Mouse (Mus musculus): ENCODE measurements around the gene Glce. TPM values are rescaled to one million over a fixed set of nuclear protein-coding genes. Genes with fewer than 3 reads are reported as not detected.

Gene Glce
- polyA plus RNA-seq (2015; fragmentation: Nextera tagmentation; extraction: Ambion mirVana): 26.4 and 27.2 TPM in 2 replicates

DNA sequence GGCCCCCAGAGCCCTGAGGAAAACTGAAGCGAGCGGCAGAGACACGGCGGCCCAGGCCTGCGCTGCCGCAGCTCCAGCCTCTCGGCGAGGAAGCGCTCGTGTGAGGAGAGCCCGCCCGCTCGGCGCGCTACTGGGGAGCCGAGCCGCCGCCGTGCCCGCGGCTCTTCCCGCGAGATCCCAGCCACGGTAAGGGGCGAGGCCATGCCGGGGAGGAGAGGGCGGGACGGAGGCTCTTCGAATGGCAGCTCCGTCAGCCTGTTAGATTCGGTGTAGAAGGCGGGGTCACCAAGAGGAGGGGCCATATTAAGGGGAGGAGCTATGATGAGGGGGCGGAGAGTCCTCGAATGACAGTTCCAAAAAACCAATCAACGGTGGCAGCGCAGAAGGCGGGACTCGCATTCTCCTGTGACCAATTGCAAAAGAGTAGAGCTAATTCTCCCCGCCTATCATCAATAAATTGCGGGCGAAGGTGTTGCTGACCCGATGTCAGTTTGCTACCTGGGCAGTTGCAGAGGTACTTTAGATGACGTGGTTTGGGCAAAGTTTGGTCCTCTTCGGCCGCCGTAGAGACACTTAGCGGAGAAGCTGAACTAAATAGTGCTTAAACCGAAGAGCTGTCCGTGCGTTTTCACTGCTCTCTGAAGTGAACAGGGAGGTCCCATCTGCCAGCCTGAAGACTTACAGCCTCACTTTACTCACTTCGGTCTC, at the start of gene Glce:
TSS of gene Glce (minus strand) at position 148 of the 708 bp plus-strand sequence.
- H3K9me3 ChIP-seq (ENCODE audit: control insufficient read depth, low read length): no peaks in the 10 kb centered on the region
- under 1% methylated on average over 47 of the region's 51 CpGs for WGBS
- no peaks in the 10 kb centered on the region for H3K27me3 ChIP-seq (replicated peaks; ENCODE audit: control insufficient read depth, insufficient read depth, low read length)
- H3K4me3 ChIP-seq (ENCODE audit: low read length): peak within 1 kb of the TSS; percentile 87
- peak within 1 kb of the TSS; percentile 95 for H3K9ac ChIP-seq (ENCODE audit: low read depth, low read length)
- H3K36me3 ChIP-seq (ENCODE audit: control insufficient read depth, insufficient read depth, low read length): no peaks in the 10 kb centered on the region
- H3K4me1 ChIP-seq (ENCODE audit: control insufficient read depth, insufficient read depth, low read depth, low read length): peaks cover 7% of the 10 kb centered on the region
- H3K4me2 ChIP-seq (ENCODE audit: low read length): peak within 1 kb of the TSS; percentile 77
- peak within 1 kb of the TSS; percentile 97 for H3K27ac ChIP-seq (ENCODE audit: low read depth, low read length)
- peak; percentile 98 for ATAC-seq

GRCm38 (mm10) chr9:62172239-62172638, 49.8 kb upstream of the Glce start:
- no peak for ATAC-seq
- WGBS: 94% methylated on average over 3 of the region's 3 CpGs

GRCm38 (mm10) chr9:62170921-62171320, 48.5 kb upstream of the Glce start:
- Histone ChIP-seq H3K4me1 (ENCODE audit: control insufficient read depth, insufficient read depth, low read depth, low read length) (peaks cover 3% of the 10 kb centered on the region; the same call in 1 of the 2 replicates), H3K27ac (ENCODE audit: low read depth, low read length) (no peak overlapping the region), H3K27me3 (replicated peaks; ENCODE audit: control insufficient read depth, insufficient read depth, low read length) (no peaks in the 10 kb centered on the region), H3K4me2 (ENCODE audit: low read length) (no peak overlapping the region), H3K4me3 (ENCODE audit: low read length) (no peak overlapping the region), H3K36me3 (ENCODE audit: control insufficient read depth, insufficient read depth, low read length) (no peaks in the 10 kb centered on the region), H3K9ac (ENCODE audit: low read depth, low read length) (no peak overlapping the region), H3K9me3 (ENCODE audit: control insufficient read depth, low read length) (no peaks in the 10 kb centered on the region)
- ATAC-seq: no peak
- WGBS: 100% methylated on average over 2 of the region's 2 CpGs

More at GRCm38 (mm10) chr9:62172239-62172638, 49.8 kb upstream of the Glce start:
- H3K9me3 ChIP-seq (ENCODE audit: control insufficient read depth, low read length): no peaks in the 10 kb centered on the region
- no peak overlapping the region for H3K27ac ChIP-seq (ENCODE audit: low read depth, low read length)
- no peaks in the 10 kb centered on the region for H3K27me3 ChIP-seq (replicated peaks; ENCODE audit: control insufficient read depth, insufficient read depth, low read length)
- no peaks in the 10 kb centered on the region for H3K4me1 ChIP-seq (ENCODE audit: control insufficient read depth, insufficient read depth, low read depth, low read length)
- no peak overlapping the region for H3K4me2 ChIP-seq (ENCODE audit: low read length)
- no peak overlapping the region for H3K9ac ChIP-seq (ENCODE audit: low read depth, low read length)
- H3K36me3 ChIP-seq (ENCODE audit: control insufficient read depth, insufficient read depth, low read length): no peaks in the 10 kb centered on the region
- H3K4me3 ChIP-seq (ENCODE audit: low read length): no peak overlapping the region

GRCm38 (mm10) chr9:62166621-62167020, 44.2 kb upstream of the Glce start:
- H3K9ac ChIP-seq (ENCODE audit: low read depth, low read length): no peak overlapping the region
- H3K9me3 ChIP-seq (ENCODE audit: control insufficient read depth, low read length): no peaks in the 10 kb centered on the region
- H3K4me3 ChIP-seq (ENCODE audit: low read length): no peak overlapping the region
- no peaks in the 10 kb centered on the region for H3K36me3 ChIP-seq (ENCODE audit: control insufficient read depth, insufficient read depth, low read length)
- no peak for ATAC-seq
- no peaks in the 10 kb centered on the region for H3K27me3 ChIP-seq (replicated peaks; ENCODE audit: control insufficient read depth, insufficient read depth, low read length)
- no peak overlapping the region for H3K4me2 ChIP-seq (ENCODE audit: low read length)
- 39% methylated on average over 5 of the region's 5 CpGs for WGBS
- H3K27ac ChIP-seq (ENCODE audit: low read depth, low read length): no peak overlapping the region
- peaks cover 3% of the 10 kb centered on the region; the same call in 1 of the 2 replicates for H3K4me1 ChIP-seq (ENCODE audit: control insufficient read depth, insufficient read depth, low read depth, low read length)

- Histone ChIP-seq H3K4me3 (ENCODE audit: low read length) (no peak overlapping the region), H3K27ac (ENCODE audit: low read depth, low read length) (0 out of 2 replicates have a peak overlapping the region, but pooled peaks have one; percentile 18), H3K4me1 (ENCODE audit: control insufficient read depth, insufficient read depth, low read depth, low read length) (peaks cover 3% of the 10 kb centered on the region; the same call in 1 of the 2 replicates), H3K36me3 (ENCODE audit: control insufficient read depth, insufficient read depth, low read length) (no peaks in the 10 kb centered on the region), H3K27me3 (replicated peaks; ENCODE audit: control insufficient read depth, insufficient read depth, low read length) (no peaks in the 10 kb centered on the region), H3K9ac (ENCODE audit: low read depth, low read length) (no peak overlapping the region), H3K4me2 (ENCODE audit: low read length) (no peak overlapping the region), H3K9me3 (ENCODE audit: control insufficient read depth, low read length) (no peaks in the 10 kb centered on the region)
- ATAC-seq: 0 out of 2 replicates have a peak, but pooled peaks have one; percentile 50
- 24% methylated on average over 4 of the region's 4 CpGs for WGBS
These were observed 43.7 kb upstream of the Glce start for GRCm38 (mm10) chr9:62166186-62166585.

GRCm38 (mm10) chr9:62162889-62163291, 40.4 kb upstream of the Glce start:
- H3K4me3 ChIP-seq (ENCODE audit: low read length): no peak overlapping the region
- no peak overlapping the region for H3K27ac ChIP-seq (ENCODE audit: low read depth, low read length)
- peaks cover 3% of the 10 kb centered on the region; the same call in 1 of the 2 replicates for H3K4me1 ChIP-seq (ENCODE audit: control insufficient read depth, insufficient read depth, low read depth, low read length)
- WGBS: 68% methylated on average over 4 of the region's 4 CpGs
- H3K36me3 ChIP-seq (ENCODE audit: control insufficient read depth, insufficient read depth, low read length): no peaks in the 10 kb centered on the region
- H3K27me3 ChIP-seq (replicated peaks; ENCODE audit: control insufficient read depth, insufficient read depth, low read length): no peaks in the 10 kb centered on the region
- no peak overlapping the region for H3K9ac ChIP-seq (ENCODE audit: low read depth, low read length)
- H3K4me2 ChIP-seq (ENCODE audit: low read length): no peak overlapping the region
- peak; percentile 52; the same call in 1 of the 2 replicates for ATAC-seq
- no peaks in the 10 kb centered on the region for H3K9me3 ChIP-seq (ENCODE audit: control insufficient read depth, low read length)

GRCm38 (mm10) chr9:62160788-62161187, 38.3 kb upstream of the Glce start:
- Histone ChIP-seq H3K27me3 (replicated peaks; ENCODE audit: control insufficient read depth, insufficient read depth, low read length) (no peaks in the 10 kb centered on the region), H3K4me2 (ENCODE audit: low read length) (no peak overlapping the region), H3K27ac (ENCODE audit: low read depth, low read length) (no peak overlapping the region), H3K9me3 (ENCODE audit: control insufficient read depth, low read length) (no peaks in the 10 kb centered on the region), H3K9ac (ENCODE audit: low read depth, low read length) (no peak overlapping the region), H3K4me3 (ENCODE audit: low read length) (no peak overlapping the region), H3K36me3 (ENCODE audit: control insufficient read depth, insufficient read depth, low read length) (no peaks in the 10 kb centered on the region), H3K4me1 (ENCODE audit: control insufficient read depth, insufficient read depth, low read depth, low read length) (no peaks in the 10 kb centered on the region)
- 67% methylated on average over 6 of the region's 6 CpGs for WGBS
- ATAC-seq: no peak

- Histone ChIP-seq H3K9ac (ENCODE audit: low read depth, low read length) (no peak overlapping the region), H3K4me2 (ENCODE audit: low read length) (no peak overlapping the region), H3K36me3 (ENCODE audit: control insufficient read depth, insufficient read depth, low read length) (no peaks in the 10 kb centered on the region), H3K4me1 (ENCODE audit: control insufficient read depth, insufficient read depth, low read depth, low read length) (peaks cover 7% of the 10 kb centered on the region), H3K4me3 (ENCODE audit: low read length) (no peak overlapping the region), H3K27ac (ENCODE audit: low read depth, low read length) (no peak overlapping the region), H3K9me3 (ENCODE audit: control insufficient read depth, low read length) (no peaks in the 10 kb centered on the region), H3K27me3 (replicated peaks; ENCODE audit: control insufficient read depth, insufficient read depth, low read length) (no peaks in the 10 kb centered on the region)
- ATAC-seq: no peak
- 84% methylated on average over 4 of the region's 4 CpGs for WGBS
These were observed 36.3 kb upstream of the Glce start for GRCm38 (mm10) chr9:62158746-62159145.

GRCm38 (mm10) chr9:62155821-62156220, 33.4 kb upstream of the Glce start:
- Histone ChIP-seq H3K9ac (ENCODE audit: low read depth, low read length) (no peak overlapping the region), H3K27me3 (replicated peaks; ENCODE audit: control insufficient read depth, insufficient read depth, low read length) (no peaks in the 10 kb centered on the region), H3K4me1 (ENCODE audit: control insufficient read depth, insufficient read depth, low read depth, low read length) (peaks cover 7% of the 10 kb centered on the region), H3K36me3 (ENCODE audit: control insufficient read depth, insufficient read depth, low read length) (no peaks in the 10 kb centered on the region), H3K4me2 (ENCODE audit: low read length) (no peak overlapping the region), H3K4me3 (ENCODE audit: low read length) (no peak overlapping the region), H3K27ac (ENCODE audit: low read depth, low read length) (0 out of 2 replicates have a peak overlapping the region, but pooled peaks have one; percentile 12), H3K9me3 (ENCODE audit: control insufficient read depth, low read length) (no peaks in the 10 kb centered on the region)
- no peak for ATAC-seq
- WGBS: 44% methylated on average over 4 of the region's 4 CpGs
